Mouse (Mus musculus) embryonic facial prominence, embryonic 14.5 days (tissue): ENCODE measurements around the gene Slc16a11. TPM values are rescaled to one million over a fixed set of nuclear protein-coding genes. Genes with fewer than 3 reads are reported as not detected.

Source experiments
- ATAC-seq: fragments of 200-750 bp; cut with Nextera tagmentation; 2 replicates; pipeline ENCODE4 v1.8.0; 2017; ENCODE audit warnings: low read depth, moderate number of reproducible peaks, moderate TSS enrichment
- DNase-seq: peaks from one replicate; pipeline ENCODE4 v3.0.0-alpha.2; 2015; ENCODE audit warnings: low spot score
- H3K27ac ChIP-seq: fragments of 300-500 bp; sonication (generic); replicated peaks from 2 replicates; pipeline ENCODE4 v1.5.1; 2014; ENCODE audit warnings: low read depth, mild to moderate bottlenecking, low read length, moderate library complexity
- H3K27me3 ChIP-seq: fragments of 300-500 bp; sonication (generic); replicated peaks from 2 replicates; pipeline ENCODE4 v1.6.1; 2014; ENCODE audit warnings: low read length; ENCODE audit not compliant: control insufficient read depth, insufficient read depth
- H3K36me3 ChIP-seq: fragments of 300-500 bp; sonication (generic); 2 replicates; pipeline ENCODE4 v1.6.1; 2014; ENCODE audit warnings: low read length, mixed read lengths; ENCODE audit not compliant: control insufficient read depth, insufficient read depth
- H3K4me1 ChIP-seq: fragments of 300-500 bp; sonication (generic); 2 replicates; pipeline ENCODE4 v1.6.1; 2014; ENCODE audit warnings: antibody characterized with exemption, low read length; ENCODE audit not compliant: control insufficient read depth, insufficient read depth
- H3K4me2 ChIP-seq: fragments of 300-500 bp; sonication (generic); 2 replicates; pipeline ENCODE4 v1.6.1; 2014; ENCODE audit warnings: low read depth, mild to moderate bottlenecking, low read length, moderate library complexity, mixed read lengths
- H3K4me3 ChIP-seq: fragments of 300-500 bp; sonication (generic); 2 replicates; pipeline ENCODE4 v1.5.1; 2014; ENCODE audit warnings: low read depth, mild to moderate bottlenecking, low read length
- H3K9ac ChIP-seq: fragments of 300-500 bp; sonication (generic); 2 replicates; pipeline ENCODE4 v1.6.1; 2014; ENCODE audit warnings: low read depth, mild to moderate bottlenecking, low read length, moderate library complexity, mixed read lengths
- H3K9me3 ChIP-seq: fragments of 300-500 bp; sonication (generic); 2 replicates; pipeline ENCODE4 v1.6.1; 2016; ENCODE audit warnings: low read length; ENCODE audit not compliant: control insufficient read depth
- WGBS: fragments of 180-500 bp; shearing (Covaris S2); extraction: QIAGEN DNeasy Blood & Tissue Kit; methylation state at CpG from one replicate; pipeline ENCODE4 v1.1.7; 2014; 5-methylcytosine and 5-hydroxymethylcytosine counted together
- polyA plus RNA-seq: library from polyadenylated mRNA; unstranded; fragments of >200 nt; fragmentation: Nextera tagmentation; extraction: Ambion mirVana; gene quantifications from 2 replicates; pipeline ENCODE4 v1.2.1, GENCODE M21; 2014

Gene Slc16a11
- polyA plus RNA-seq, 1 experiment from 2014 or later = 3.0 TPM

DNA sequence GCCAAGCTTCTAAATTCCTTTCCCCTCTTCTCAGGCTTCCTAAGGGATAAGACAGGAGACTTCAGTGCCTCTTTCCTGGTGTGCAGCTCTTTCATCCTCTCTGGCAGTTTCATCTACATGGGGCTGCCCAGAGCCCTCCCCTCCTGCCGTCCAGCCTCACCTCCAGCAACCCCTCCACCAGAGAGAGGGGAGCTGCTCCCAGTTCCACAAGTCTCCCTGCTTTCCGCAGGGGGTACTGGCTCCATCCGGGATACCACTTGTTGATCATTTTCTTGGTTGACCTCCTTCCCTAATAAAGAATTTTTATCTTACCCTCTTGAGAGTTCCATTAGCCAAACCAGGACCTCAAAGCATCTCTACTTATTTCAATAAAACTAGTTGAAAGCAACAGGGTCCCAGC, 3.6 kb downstream of the Slc16a11 start:
- no peak overlapping the region for H3K4me2 ChIP-seq
- H3K36me3 ChIP-seq = peaks cover 3% of the 10 kb centered on the region; the same call in 1 of the 2 replicates
- H3K9me3 ChIP-seq = no peaks in the 10 kb centered on the region
- H3K4me3 ChIP-seq = no peak overlapping the region
- H3K27ac ChIP-seq = no peak overlapping the region
- H3K9ac ChIP-seq = no peak overlapping the region
- peaks cover 52% of the 10 kb centered on the region for H3K27me3 ChIP-seq
- H3K4me1 ChIP-seq = peaks cover 16% of the 10 kb centered on the region
- DNase-seq = no peak
- WGBS = 71% methylated on average over 2 of the region's 3 CpGs
- no peak for ATAC-seq

- no peak overlapping the region for H3K27ac ChIP-seq
- WGBS = 84% methylated on average over 4 of the region's 4 CpGs
- peaks cover 16% of the 10 kb centered on the region for H3K4me1 ChIP-seq
- DNase-seq = no peak
- peaks cover 3% of the 10 kb centered on the region; the same call in 1 of the 2 replicates for H3K36me3 ChIP-seq
- no peak overlapping the region for H3K9ac ChIP-seq
- no peaks in the 10 kb centered on the region for H3K9me3 ChIP-seq
- H3K4me2 ChIP-seq = no peak overlapping the region
- peaks cover 46% of the 10 kb centered on the region for H3K27me3 ChIP-seq
- H3K4me3 ChIP-seq = no peak overlapping the region
- ATAC-seq = no peak
These were observed 5.5 kb downstream of the Slc16a11 start for GRCm38 (mm10) chr11:70218039-70218438.

GRCm38 (mm10) chr11:70218741-70219470, 6.4 kb downstream of the Slc16a11 start:
- Histone ChIP-seq H3K27me3 (peaks cover 39% of the 10 kb centered on the region), H3K9ac (no peak overlapping the region), H3K4me3 (no peak overlapping the region), H3K4me2 (peak overlapping the region; percentile 94), H3K4me1 (peaks cover 14% of the 10 kb centered on the region), H3K9me3 (no peaks in the 10 kb centered on the region), H3K27ac (no peak overlapping the region), H3K36me3 (peaks cover 3% of the 10 kb centered on the region; the same call in 1 of the 2 replicates)
- no peak for DNase-seq
- 82% methylated on average over 12 of the region's 15 CpGs for WGBS
- ATAC-seq = no peak

GRCm38 (mm10) chr11:70219873-70220272, 7.3 kb downstream of the Slc16a11 start:
- peaks cover 3% of the 10 kb centered on the region; the same call in 1 of the 2 replicates for H3K36me3 ChIP-seq
- DNase-seq = no peak
- peaks cover 5% of the 10 kb centered on the region for H3K4me1 ChIP-seq
- H3K9ac ChIP-seq = peak overlapping the region; percentile 70
- ATAC-seq = no peak
- 55% methylated on average over 7 of the region's 7 CpGs for WGBS
- H3K27me3 ChIP-seq = peaks cover 39% of the 10 kb centered on the region
- H3K9me3 ChIP-seq = no peaks in the 10 kb centered on the region
- no peak overlapping the region for H3K27ac ChIP-seq
- H3K4me2 ChIP-seq = peak overlapping the region; percentile 94
- H3K4me3 ChIP-seq = peak overlapping the region; percentile 53

- WGBS = 2% methylated on average over 22 of the region's 24 CpGs
- ATAC-seq (no peak), DNase-seq (no peak)
These were observed 7.8 kb downstream of the Slc16a11 start for GRCm38 (mm10) chr11:70220323-70220722.

DNA sequence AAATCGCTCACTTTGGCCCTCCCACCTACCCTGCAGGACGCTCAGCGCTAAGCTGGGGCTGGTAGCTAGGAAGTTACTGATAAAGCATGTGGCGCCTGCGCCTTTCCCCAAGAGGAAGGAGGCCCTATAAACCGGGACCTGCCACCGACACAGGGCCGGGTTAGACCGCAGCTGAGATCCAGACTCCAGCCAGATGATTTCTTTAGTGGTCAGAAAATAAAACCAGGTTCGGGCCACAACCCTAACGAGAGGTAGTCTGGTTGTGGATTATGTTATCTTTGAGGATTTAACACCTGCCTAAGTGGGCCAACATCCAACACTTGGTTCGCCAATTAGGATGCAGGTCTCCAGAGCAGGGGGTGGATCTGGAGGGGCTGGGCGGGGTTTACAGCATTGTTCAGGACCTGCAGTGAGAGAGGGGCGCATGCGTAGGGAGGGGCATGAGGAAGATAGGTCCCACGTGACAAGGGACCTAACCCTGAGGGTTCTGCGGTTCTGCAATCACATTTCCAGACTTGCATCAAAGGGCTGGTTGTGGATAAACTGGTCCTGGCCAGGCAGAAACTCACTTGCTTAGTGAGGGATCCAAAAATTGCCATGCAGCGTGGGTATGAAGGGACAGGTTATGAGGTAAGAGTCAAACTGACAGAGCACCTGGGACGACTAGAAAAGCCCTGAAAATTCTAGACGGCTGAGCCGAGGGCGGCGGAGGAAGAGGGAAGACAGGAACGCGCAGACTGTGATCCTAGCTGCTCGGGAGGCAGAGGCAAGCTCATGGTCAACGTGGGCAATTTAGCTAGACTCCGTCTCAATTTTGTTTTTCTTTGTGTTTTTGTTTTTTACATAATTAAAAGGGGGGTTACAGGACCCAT, 8.4 kb downstream of the Slc16a11 start, which contains the start of gene Slc16a13:
Gene Slc16a13, minus strand, starts transcription at position 334 of the 872 bp plus-strand sequence.
- Histone ChIP-seq H3K4me2 (peak within 1 kb of the TSS; percentile 94), H3K9me3 (no peaks in the 10 kb centered on the region), H3K36me3 (peaks cover 3% of the 10 kb centered on the region; the same call in 1 of the 2 replicates), H3K27ac (peak within 1 kb of the TSS; percentile 71), H3K9ac (peak within 1 kb of the TSS; percentile 70), H3K27me3 (peaks cover 39% of the 10 kb centered on the region), H3K4me1 (no peaks in the 10 kb centered on the region; the same call in 1 of the 2 replicates), H3K4me3 (peak within 1 kb of the TSS; percentile 53)
- under 1% methylated on average over 28 of the region's 28 CpGs for WGBS
- peak; percentile 99 for DNase-seq
- peak; percentile 96 for ATAC-seq

More at GRCm38 (mm10) chr11:70220323-70220722, 7.8 kb downstream of the Slc16a11 start:
- Histone ChIP-seq H3K4me2 (peak overlapping the region; percentile 94), H3K27me3 (peaks cover 39% of the 10 kb centered on the region), H3K9me3 (no peaks in the 10 kb centered on the region), H3K4me3 (peak overlapping the region; percentile 53), H3K4me1 (peaks cover under 1% of the 10 kb centered on the region; the same call in 1 of the 2 replicates), H3K27ac (peak overlapping the region; percentile 41), H3K36me3 (peaks cover 3% of the 10 kb centered on the region; the same call in 1 of the 2 replicates), H3K9ac (peak overlapping the region; percentile 70)

- 0 out of 2 replicates have a peak, but pooled peaks cover 3% of the 10 kb centered on the region for H3K36me3 ChIP-seq
- ATAC-seq (no peak), DNase-seq (no peak)
- H3K9me3 ChIP-seq = no peaks in the 10 kb centered on the region
- WGBS = 7% methylated on average over 14 of the region's 14 CpGs
- peaks cover 39% of the 10 kb centered on the region for H3K27me3 ChIP-seq
- peak overlapping the region; percentile 71 for H3K27ac ChIP-seq
- H3K4me1 ChIP-seq = no peaks in the 10 kb centered on the region; the same call in 1 of the 2 replicates
- peak overlapping the region; percentile 57 for H3K9ac ChIP-seq
- H3K4me2 ChIP-seq = peak overlapping the region; percentile 94
- H3K4me3 ChIP-seq = peak overlapping the region; percentile 53
These were observed 9.3 kb downstream of the Slc16a11 start for GRCm38 (mm10) chr11:70221603-70222500.
